Mouse (Mus musculus): ENCODE measurements at regions not wholly inside any gene's neighbourhood (a gene's known extent, or its start where the extent isn't known, plus 50 kb on each side); places are given as distances from the start of the nearest gene placed in this dataset.

GRCm38 (mm10) chr3:143223999-143224729 is 342.4 kb upstream of the Pkn2 start:
- no peak for DNase-seq (ENCODE audit: low read depth, low spot score)

- no peak for DNase-seq (ENCODE audit: low read depth, low spot score)
These were observed 311.6 kb upstream of the Pkn2 start for GRCm38 (mm10) chr3:143193263-143193970.

- no peak for DNase-seq (ENCODE audit: low read depth, low spot score)
These were observed 307.1 kb upstream of the Pkn2 start for GRCm38 (mm10) chr3:143188931-143189330.

GRCm38 (mm10) chr3:143173971-143174370 is 292.2 kb upstream of the Pkn2 start:
- no peak for DNase-seq (ENCODE audit: low read depth, low spot score)

- DNase-seq (ENCODE audit: low read depth, low spot score) = no peak
These were observed 280.6 kb upstream of the Pkn2 start for GRCm38 (mm10) chr3:143162444-143162843.

- no peak for DNase-seq (ENCODE audit: low read depth, low spot score)
These were observed 280.2 kb upstream of the Pkn2 start for GRCm38 (mm10) chr3:143161993-143162392.

- peak; percentile 8 for DNase-seq (ENCODE audit: low read depth, low spot score)
These were observed 276.8 kb upstream of the Pkn2 start for GRCm38 (mm10) chr3:143158568-143158967.

GRCm38 (mm10) chr3:143156733-143157524 is 275.1 kb upstream of the Pkn2 start:
- no peak for DNase-seq (ENCODE audit: low read depth, low spot score)

- DNase-seq (ENCODE audit: low read depth, low spot score) = peak; percentile 3
These were observed 274.4 kb upstream of the Pkn2 start for GRCm38 (mm10) chr3:143156174-143156573.

- no peak for DNase-seq (ENCODE audit: low read depth, low spot score)
These were observed 273.8 kb upstream of the Pkn2 start for GRCm38 (mm10) chr3:143155556-143155955.

GRCm38 (mm10) chr3:143147471-143147870 is 265.7 kb upstream of the Pkn2 start:
- DNase-seq (ENCODE audit: low read depth, low spot score) = no peak

- no peak for DNase-seq (ENCODE audit: low read depth, low spot score)
These were observed 257.1 kb upstream of the Pkn2 start for GRCm38 (mm10) chr3:143138952-143139351.

- no peak for DNase-seq (ENCODE audit: low read depth, low spot score)
These were observed 252.7 kb upstream of the Pkn2 start for GRCm38 (mm10) chr3:143134528-143134927.

- no peak for DNase-seq (ENCODE audit: low read depth, low spot score)
These were observed 226.0 kb upstream of the Pkn2 start for GRCm38 (mm10) chr3:143107733-143108291.

GRCm38 (mm10) chr3:143104734-143105133 is 222.9 kb upstream of the Pkn2 start:
- no peak for DNase-seq (ENCODE audit: low read depth, low spot score)

GRCm38 (mm10) chr3:143103333-143103732 is 221.5 kb upstream of the Pkn2 start:
- DNase-seq (ENCODE audit: low read depth, low spot score) = no peak

GRCm38 (mm10) chr3:143100810-143101645 is 219.2 kb upstream of the Pkn2 start:
- peak; percentile 57 for DNase-seq (ENCODE audit: low read depth, low spot score)

GRCm38 (mm10) chr3:143100203-143100602 is 218.4 kb upstream of the Pkn2 start:
- no peak for DNase-seq (ENCODE audit: low read depth, low spot score)

GRCm38 (mm10) chr3:143092206-143092605 is 210.4 kb upstream of the Pkn2 start:
- no peak for DNase-seq (ENCODE audit: low read depth, low spot score)

GRCm38 (mm10) chr3:143090886-143091285 is 209.1 kb upstream of the Pkn2 start:
- peak; percentile 6 for DNase-seq (ENCODE audit: low read depth, low spot score)

- no peak for DNase-seq (ENCODE audit: low read depth, low spot score)
These were observed 208.5 kb upstream of the Pkn2 start for GRCm38 (mm10) chr3:143090316-143090715.

Measured in ZHBTc4 (cell line).